Mouse (Mus musculus) ES-E14 (cell line): ENCODE data around the gene CK137956. TPM values are rescaled to one million over a fixed set of nuclear protein-coding genes. Genes with fewer than 3 reads are reported as not detected.

ENCODE experiments used
- DNase-seq: peaks from one replicate; pipeline ENCODE4 v3.0.0-alpha.2; 2013; ENCODE audit warnings: low read depth, low spot score
- H3K27ac ChIP-seq: 2 replicates; pipeline ENCODE4 v1.5.1; 2012; ENCODE audit warnings: low read depth, mild to moderate bottlenecking, low read length, moderate library complexity, mixed read lengths; ENCODE audit not compliant: poor library complexity, insufficient read depth, severe bottlenecking
- H3K36me3 ChIP-seq: 2 replicates; pipeline ENCODE4 v1.6.1; 2012; ENCODE audit warnings: mild to moderate bottlenecking, low read length, moderate library complexity, mixed read lengths; ENCODE audit not compliant: control insufficient read depth, poor library complexity, insufficient read depth, severe bottlenecking
- H3K4me1 ChIP-seq, 2 experiments: fragments of 150-350 bp in 1 of 2; sonication (generic) in 1 of 2; 2 replicates each; pipeline ENCODE4 v1.6.1; 2012; ENCODE audit warnings: low read length in 2 of 2, mild to moderate bottlenecking in 1 of 2, mixed read lengths in 1 of 2; ENCODE audit not compliant: control insufficient read depth in 2 of 2, insufficient read depth in 2 of 2, poor library complexity in 1 of 2
- H3K4me3 ChIP-seq, 2 experiments: fragments of 150-350 bp in 1 of 2; sonication (generic) in 1 of 2; 2 replicates each; pipeline ENCODE4 v1.5.1; 2012; ENCODE audit warnings: low read length in 2 of 2, low read depth in 1 of 2, mild to moderate bottlenecking in 1 of 2, mixed read lengths in 1 of 2; ENCODE audit not compliant: insufficient read depth in 1 of 2, poor library complexity in 1 of 2, severe bottlenecking in 1 of 2
- H3K9ac ChIP-seq: 2 replicates; pipeline ENCODE4 v1.6.1; 2012; ENCODE audit warnings: low read depth, mild to moderate bottlenecking, low read length, mixed read lengths; ENCODE audit not compliant: poor library complexity, insufficient read depth, severe bottlenecking
- H3K9me3 ChIP-seq: fragments of 150-350 bp; sonication (generic); 2 replicates; pipeline ENCODE4 v1.6.1; 2012; ENCODE audit warnings: low read depth, mild to moderate bottlenecking, low read length; ENCODE audit not compliant: control insufficient read depth, insufficient read depth
- CHD2 ChIP-seq: IDR thresholded peaks from 2 replicates; pipeline ENCODE4 v1.6.1; 2014; ENCODE audit warnings: mild to moderate bottlenecking, low read depth, low read length, inconsistent platforms
- HCFC1 ChIP-seq: IDR thresholded peaks from 2 replicates; pipeline ENCODE4 v1.6.1; 2012; ENCODE audit warnings: low read length, inconsistent platforms, borderline replicate concordance; ENCODE audit not compliant: insufficient read depth
- MAFK ChIP-seq: IDR thresholded peaks from 2 replicates; pipeline ENCODE4 v1.6.1; 2014; ENCODE audit warnings: mild to moderate bottlenecking, low read depth, low read length, inconsistent platforms; ENCODE audit not compliant: insufficient read depth
- ZC3H11A ChIP-seq: IDR thresholded peaks from 2 replicates; pipeline ENCODE4 v1.6.1; 2012; ENCODE audit warnings: low read depth, mild to moderate bottlenecking, inconsistent platforms, low read length, borderline replicate concordance
- ZNF384 ChIP-seq: IDR thresholded peaks from 2 replicates; pipeline ENCODE4 v1.6.1; 2012; ENCODE audit warnings: low read depth, low read length, inconsistent platforms
- in situ Hi-C, 2 experiments: fragments of 600-800 bp; cut with MboI; formaldehyde crosslinking; loops; one replicate each; pipeline ENCODE4 v1.15.1; 2025; ENCODE audit warnings: low sequenced_read_pairs in 2 of 2, inconsistent platforms in 1 of 2; ENCODE audit not compliant: unreplicated experiment in 2 of 2
- total RNA-seq: library from RNA; depleted of rRNA; stranded (reverse); fragments of 300-350 nt; gene quantifications from 2 replicates; pipeline ENCODE4 v1.2.3, GENCODE M21; 2012

CK137956 gene
- total RNA-seq, 1 experiment: not detected

DNA sequence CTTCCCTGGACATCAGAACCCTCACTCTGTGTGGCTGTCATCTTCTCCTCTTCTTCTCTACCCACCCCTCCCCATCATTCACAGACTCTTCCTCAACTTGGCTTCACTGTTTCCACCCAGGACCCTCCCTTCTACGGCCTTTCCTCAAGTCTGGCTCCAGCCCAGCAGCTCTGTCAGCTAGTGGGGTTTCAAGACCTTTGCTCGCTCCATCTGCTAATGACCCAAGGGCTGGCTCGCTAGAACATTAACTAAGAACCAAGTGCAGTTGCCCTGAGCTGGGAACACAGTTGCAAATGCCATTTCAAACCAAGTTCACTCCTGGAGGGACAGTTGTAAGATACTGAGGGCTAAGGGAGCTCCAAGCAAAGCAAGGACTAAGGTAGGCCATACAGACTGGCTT, 28.5 kb upstream of the CK137956 start:
- no peak overlapping the region for H3K4me3 ChIP-seq
- no peaks in the 10 kb centered on the region for H3K36me3 ChIP-seq
- TF ChIP-seq CHD2: no peak
- no peak for TF ChIP-seq ZC3H11A
- TF ChIP-seq ZNF384: no peak
- no peak for TF ChIP-seq HCFC1
- no peak for TF ChIP-seq MAFK
- no peaks in the 10 kb centered on the region for H3K9me3 ChIP-seq
- no peak overlapping the region for H3K9ac ChIP-seq
- no peak for DNase-seq
- H3K4me1 ChIP-seq: no peaks in the 10 kb centered on the region
- H3K27ac ChIP-seq: no peak overlapping the region
- in situ Hi-C loops: no loop called here

DNA sequence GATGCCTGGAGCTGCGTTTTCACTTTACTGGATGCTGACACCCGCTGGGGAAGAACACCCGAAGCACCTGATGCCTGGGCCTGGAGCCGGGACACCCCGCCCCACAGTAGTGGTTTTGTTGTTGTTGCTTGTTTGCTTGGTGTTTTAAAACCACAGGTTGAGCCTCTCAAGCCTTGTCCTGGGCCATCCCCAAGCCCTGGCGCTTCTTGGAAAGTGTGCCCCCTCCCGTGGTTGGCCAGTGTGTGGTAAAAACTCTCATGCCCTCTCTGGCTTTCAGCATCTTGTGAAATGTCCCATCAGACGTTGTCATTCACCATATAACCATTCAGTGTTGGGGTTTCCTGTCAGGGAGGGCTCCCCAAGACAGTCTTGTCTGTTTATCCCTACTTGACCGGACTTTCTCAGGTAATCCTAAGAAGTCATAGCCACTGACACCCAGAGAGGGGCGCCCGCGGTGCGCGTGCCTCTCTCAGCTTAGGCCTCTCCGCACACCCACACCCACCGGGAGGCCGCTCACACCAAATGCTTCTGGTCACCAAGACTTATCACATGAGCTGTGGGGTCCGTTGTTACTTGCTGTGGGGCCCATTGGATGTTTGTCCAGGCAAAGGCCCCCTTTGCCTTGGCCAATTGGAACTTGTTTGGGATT, 18.7 kb upstream of the CK137956 start:
- DNase-seq: no peak
- Histone ChIP-seq H3K9ac (no peak overlapping the region), H3K36me3 (no peaks in the 10 kb centered on the region), H3K27ac (no peak overlapping the region), H3K4me1 (peaks cover 0 to 13% of the 10 kb centered on the region in 2 experiments; a peak in 2 of 4 replicates), H3K9me3 (no peaks in the 10 kb centered on the region), H3K4me3 (peak overlapping the region in 1 of 2 experiments; percentile 66; a peak in 1 of 4 replicates)
- no peak for TF ChIP-seq CHD2
- TF ChIP-seq MAFK: no peak
- TF ChIP-seq HCFC1: no peak
- TF ChIP-seq ZNF384: no peak
- TF ChIP-seq ZC3H11A: no peak
- in situ Hi-C loops: no loop called here

DNA sequence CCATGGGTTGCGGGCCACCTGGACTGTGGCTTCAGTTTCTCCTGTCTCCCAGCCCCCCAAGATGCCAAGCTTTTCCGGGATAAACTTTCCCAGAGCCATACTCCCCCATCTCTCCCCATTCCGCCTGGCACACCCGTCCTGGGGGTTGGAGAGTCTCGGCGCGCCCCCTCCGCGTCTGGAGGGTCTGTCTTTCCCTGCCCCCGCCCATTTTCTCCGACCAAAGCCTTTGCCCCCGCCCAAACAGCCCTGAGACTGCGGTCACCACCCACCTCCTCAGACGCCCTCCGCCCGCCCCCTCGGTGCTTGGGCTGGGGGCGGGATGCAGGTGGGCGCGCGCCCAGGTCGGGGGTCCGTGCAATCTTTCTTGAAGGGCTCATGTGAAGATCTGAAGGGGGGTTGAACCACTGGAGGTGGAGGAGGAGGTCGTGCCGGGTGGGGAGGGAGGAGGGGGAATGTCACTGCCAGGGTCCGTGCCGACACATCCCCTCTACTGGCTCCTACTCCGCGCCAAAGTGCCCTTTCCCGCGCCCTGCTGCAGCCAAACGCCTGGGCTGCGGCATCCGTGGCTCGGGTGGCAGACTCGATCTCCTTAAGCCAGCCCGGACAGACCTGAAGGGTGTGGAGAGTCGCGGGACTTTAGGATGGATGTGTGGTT, 17.9 kb upstream of the CK137956 start:
- DNase-seq: no peak
- H3K4me3 ChIP-seq: peak overlapping the region; percentile 66 to 71
- no peak overlapping the region; the same call in 1 of the 2 replicates for H3K9ac ChIP-seq
- no peak overlapping the region for H3K27ac ChIP-seq
- in situ Hi-C loops: no loop called here
- no peak for TF ChIP-seq MAFK
- no peak for TF ChIP-seq ZC3H11A
- no peak for TF ChIP-seq ZNF384
- TF ChIP-seq CHD2: no peak
- TF ChIP-seq HCFC1: no peak
- H3K9me3 ChIP-seq: no peaks in the 10 kb centered on the region
- no peaks in the 10 kb centered on the region for H3K36me3 ChIP-seq
- H3K4me1 ChIP-seq: peaks cover 0 to 13% of the 10 kb centered on the region in 2 experiments; a peak in 2 of 4 replicates

DNA sequence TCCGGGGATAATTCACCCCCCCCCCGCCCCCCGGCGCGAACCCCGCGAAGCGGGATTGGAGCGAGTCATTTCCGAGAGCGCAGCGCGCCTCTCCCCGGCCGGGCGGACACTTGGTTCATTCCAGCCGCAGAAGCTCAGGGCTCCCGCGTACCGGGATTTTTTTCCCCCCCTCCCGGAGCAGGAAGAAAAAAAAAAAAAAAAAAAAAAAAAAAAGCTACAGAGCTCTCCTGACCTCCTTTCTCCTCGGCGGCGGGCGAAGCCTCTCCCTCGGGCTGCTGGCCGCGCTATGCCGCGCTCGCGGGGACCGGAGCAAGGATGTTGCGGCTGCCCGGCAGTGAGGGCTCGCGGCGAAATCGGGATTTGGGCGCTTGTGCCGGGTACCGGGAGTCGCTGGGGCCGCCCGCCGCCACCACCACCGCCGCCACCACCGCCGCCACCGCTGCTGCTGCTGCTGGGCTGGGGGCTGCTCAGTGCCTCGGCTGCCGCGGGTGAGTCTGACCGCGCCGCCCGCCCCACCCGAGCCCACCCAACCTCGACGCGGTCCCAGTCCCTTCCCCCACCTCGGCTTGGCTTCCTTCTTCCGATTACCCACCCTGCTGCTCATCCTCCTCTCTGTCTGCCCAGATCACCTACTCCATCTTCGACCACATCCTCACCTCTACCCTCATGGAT, 17.2 kb upstream of the CK137956 start, which contains the start of gene Csmd2:
Csmd2 (plus strand) TSS at position 74 of the 672 bp plus-strand sequence.
- Histone ChIP-seq H3K9ac (peak within 1 kb of the TSS; percentile 54), H3K9me3 (no peaks in the 10 kb centered on the region), H3K4me3 (peak within 1 kb of the TSS; percentile 66 to 71), H3K4me1 (peaks cover 0 to 13% of the 10 kb centered on the region in 2 experiments; a peak in 2 of 4 replicates), H3K27ac (no peak within 1 kb of the TSS), H3K36me3 (no peaks in the 10 kb centered on the region)
- in situ Hi-C loops: no loop called here
- DNase-seq: no peak
- TF ChIP-seq ZC3H11A (no peak), MAFK (no peak), CHD2 (no peak), HCFC1 (no peak), ZNF384 (peak; percentile 92)
